Mouse (Mus musculus) liver, adult 2 months (tissue): ENCODE measurements around the gene Kirrel3. TPM values are rescaled to one million over a fixed set of nuclear protein-coding genes. Genes with fewer than 3 reads are reported as not detected.
A peak's percentile ranks its signal among the peaks of the same experiment; 100 is the strongest.

Experiments
- DNase-seq: peaks from one replicate; pipeline ENCODE4 v3.0.0-alpha.2; 2011; ENCODE audit warnings: low read depth, low spot score; ENCODE audit errors: extremely low read depth
- H3K27ac ChIP-seq: fragments of 200-500 bp; replicated peaks from 2 replicates; pipeline ENCODE4 v1.5.1; 2012; ENCODE audit warnings: low read depth, mild to moderate bottlenecking, control low read depth, inconsistent platforms, low read length; ENCODE audit not compliant: insufficient read depth
- H3K27me3 ChIP-seq: fragments of 200-500 bp; 2 replicates; pipeline ENCODE4 v1.6.1; 2012; ENCODE audit warnings: mild to moderate bottlenecking, moderate library complexity, low read length, inconsistent platforms; ENCODE audit not compliant: control insufficient read depth, insufficient read depth
- H3K36me3 ChIP-seq: fragments of 200-500 bp; 2 replicates; pipeline ENCODE4 v1.6.1; 2012; ENCODE audit warnings: low read length, inconsistent platforms; ENCODE audit not compliant: control insufficient read depth, insufficient read depth
- H3K4me1 ChIP-seq: fragments of 200-500 bp; 2 replicates; pipeline ENCODE4 v1.6.1; 2011; ENCODE audit warnings: low read length; ENCODE audit not compliant: control insufficient read depth, insufficient read depth
- H3K4me3 ChIP-seq: fragments of 200-500 bp; 2 replicates; pipeline ENCODE4 v1.5.1; 2011; ENCODE audit warnings: low read depth, mild to moderate bottlenecking, control low read depth, low read length, moderate library complexity; ENCODE audit not compliant: insufficient read depth
- H3K79me2 ChIP-seq: fragments of 200-500 bp; 2 replicates; pipeline ENCODE4 v1.6.1; 2012; ENCODE audit warnings: inconsistent platforms, mild to moderate bottlenecking, low read length, moderate library complexity; ENCODE audit not compliant: control insufficient read depth, insufficient read depth
- H3K9ac ChIP-seq: fragments of 200-500 bp; 2 replicates; pipeline ENCODE4 v1.6.1; 2012; ENCODE audit warnings: low read depth, mild to moderate bottlenecking, control low read depth, inconsistent platforms, low read length
- CTCF ChIP-seq: fragments of 200-500 bp; IDR thresholded peaks from 2 replicates; pipeline ENCODE4 v1.5.1; 2011; ENCODE audit warnings: low read depth, low read length, control low read depth
- POLR2A ChIP-seq: fragments of 200-500 bp; IDR thresholded peaks from 2 replicates; pipeline ENCODE4 v1.6.1; 2011; ENCODE audit warnings: low read length, control low read depth; ENCODE audit not compliant: insufficient read depth; ENCODE audit errors: extremely low read depth
- WGBS: fragments of 180-500 bp; shearing (Covaris S2); methylation state at CpG from one replicate; pipeline ENCODE4 v1.1.7; 2018; 5-methylcytosine and 5-hydroxymethylcytosine counted together
- polyA plus RNA-seq: library from polyadenylated mRNA; depleted of rRNA; stranded (reverse); fragments of >200 nt; gene quantifications from 2 replicates; pipeline ENCODE4 v1.2.3, GENCODE M21; 2012
- total RNA-seq: library from RNA; depleted of rRNA; stranded (reverse); fragments of >200 nt; gene quantifications from 2 replicates; pipeline ENCODE4 v1.2.3, GENCODE M21; 2014

Gene Kirrel3
- total and polyA plus RNA-seq, 2 experiments: 0.09 TPM; not detected in 1

GRCm38 (mm10) chr9:35059881-35060280 is 574.2 kb downstream of the Kirrel3 start:
- no peak overlapping the region for H3K9ac ChIP-seq
- H3K27ac ChIP-seq: peak overlapping the region; percentile 94
- H3K4me1 ChIP-seq: peaks cover 41% of the 10 kb centered on the region
- peaks cover 4% of the 10 kb centered on the region for H3K36me3 ChIP-seq
- H3K4me3 ChIP-seq: no peak overlapping the region
- TF ChIP-seq POLR2A (no peak), CTCF (peak; percentile 28; the same call in 1 of the 2 replicates)
- no peak for DNase-seq
- peaks cover 22% of the 10 kb centered on the region for H3K79me2 ChIP-seq
- H3K27me3 ChIP-seq: no peaks in the 10 kb centered on the region
- 23% methylated on average over 5 of the region's 5 CpGs for WGBS

- DNase-seq: no peak
- Histone ChIP-seq H3K4me3 (no peak overlapping the region), H3K4me1 (peaks cover 38% of the 10 kb centered on the region), H3K27ac (peak overlapping the region; percentile 65), H3K27me3 (no peaks in the 10 kb centered on the region), H3K36me3 (peaks cover 2% of the 10 kb centered on the region; the same call in 1 of the 2 replicates), H3K9ac (no peak overlapping the region), H3K79me2 (peaks cover 9% of the 10 kb centered on the region)
- TF ChIP-seq CTCF (no peak), POLR2A (no peak)
- 53% methylated on average over 2 of the region's 2 CpGs for WGBS
Measured at GRCm38 (mm10) chr9:35061446-35061845, 575.8 kb downstream of the Kirrel3 start.
